Mouse (Mus musculus): ENCODE data around the gene Macrod2. TPM values are rescaled to one million over a fixed set of nuclear protein-coding genes. Genes with fewer than 3 reads are reported as not detected.

The Macrod2 gene
- polyA plus RNA-seq, 1 experiment from 2014 or later: 45.9 TPM

GRCm38 (mm10) chr2:140669786-140670185 lies 274.7 kb downstream of the Macrod2 start:
- H3K27me3 ChIP-seq (ENCODE audit: control insufficient read depth, insufficient read depth, low read length): no peaks in the 10 kb centered on the region
- DNase-seq (ENCODE audit: low spot score, missing footprints) (peak; percentile 90), ATAC-seq (ENCODE audit: low FRiP score) (no peak)
- H3K4me3 ChIP-seq (ENCODE audit: low read depth, low read length): peak overlapping the region; percentile 61
- peaks cover 23% of the 10 kb centered on the region for H3K4me1 ChIP-seq (ENCODE audit: control insufficient read depth, insufficient read depth, low read length)
- H3K9ac ChIP-seq (ENCODE audit: low read length): peak overlapping the region; percentile 59; the same call in 1 of the 2 replicates
- H3K36me3 ChIP-seq (ENCODE audit: control insufficient read depth, insufficient read depth, low read length): no peaks in the 10 kb centered on the region
- peak overlapping the region; percentile 57 for H3K4me2 ChIP-seq
- H3K9me3 ChIP-seq (ENCODE audit: control insufficient read depth, low read length): no peaks in the 10 kb centered on the region
- WGBS: 14% methylated on average over 2 of the region's 2 CpGs
- H3K27ac ChIP-seq (ENCODE audit: low read depth, low read length): no peak overlapping the region

DNA sequence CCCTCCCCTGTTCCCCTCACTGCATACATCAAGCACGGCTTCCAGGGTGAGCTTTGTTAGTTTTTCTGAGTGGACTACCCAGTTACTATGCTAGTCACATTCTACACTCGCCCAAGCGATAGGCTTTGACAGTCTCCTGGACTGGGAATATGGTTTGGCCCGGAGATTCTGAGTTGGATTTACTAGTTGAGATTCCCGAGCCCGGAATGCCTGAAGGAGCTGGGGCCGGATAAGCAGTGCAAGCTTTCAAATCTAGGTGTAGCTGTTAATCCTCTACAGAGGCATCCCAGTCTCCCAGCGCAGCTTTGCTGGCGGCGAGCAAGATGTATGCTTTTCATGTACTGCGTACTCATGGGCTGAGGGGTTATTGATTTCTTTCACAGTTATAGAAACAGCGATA lies 275.3 kb downstream of the Macrod2 start:
- Histone ChIP-seq H3K36me3 (ENCODE audit: control insufficient read depth, insufficient read depth, low read length) (no peaks in the 10 kb centered on the region), H3K9me3 (ENCODE audit: control insufficient read depth, low read length) (no peaks in the 10 kb centered on the region), H3K4me3 (ENCODE audit: low read depth, low read length) (peak overlapping the region; percentile 61), H3K9ac (ENCODE audit: low read length) (peak overlapping the region; percentile 63), H3K27me3 (ENCODE audit: control insufficient read depth, insufficient read depth, low read length) (no peaks in the 10 kb centered on the region), H3K4me1 (ENCODE audit: control insufficient read depth, insufficient read depth, low read length) (peaks cover 19% of the 10 kb centered on the region), H3K4me2 (peak overlapping the region; percentile 57), H3K27ac (ENCODE audit: low read depth, low read length) (peak overlapping the region; percentile 48)
- DNase-seq (ENCODE audit: low spot score, missing footprints) (peak; percentile 97), ATAC-seq (ENCODE audit: low FRiP score) (peak; percentile 36)
- WGBS: 0% methylated on average over 12 of the region's 12 CpGs

- 1% methylated on average over 26 of the region's 26 CpGs for WGBS
- Histone ChIP-seq H3K4me2 (peak within 1 kb of the TSS; percentile 57), H3K36me3 (ENCODE audit: control insufficient read depth, insufficient read depth, low read length) (no peaks in the 10 kb centered on the region), H3K4me1 (ENCODE audit: control insufficient read depth, insufficient read depth, low read length) (peaks cover 14% of the 10 kb centered on the region), H3K9me3 (ENCODE audit: control insufficient read depth, low read length) (no peaks in the 10 kb centered on the region), H3K27me3 (ENCODE audit: control insufficient read depth, insufficient read depth, low read length) (no peaks in the 10 kb centered on the region), H3K27ac (ENCODE audit: low read depth, low read length) (peak within 1 kb of the TSS; percentile 48), H3K4me3 (ENCODE audit: low read depth, low read length) (peak within 1 kb of the TSS; percentile 61), H3K9ac (ENCODE audit: low read length) (peak within 1 kb of the TSS; percentile 63)
- ATAC-seq (ENCODE audit: low FRiP score) (peak; percentile 96), DNase-seq (ENCODE audit: low spot score, missing footprints) (peak; percentile 97)
Observed at GRCm38 (mm10) chr2:140670963-140671702, 276.0 kb downstream of the Macrod2 start, which contains the start of gene Flrt3. TSS of gene Flrt3 (minus strand) at chr2:140671469.

DNA sequence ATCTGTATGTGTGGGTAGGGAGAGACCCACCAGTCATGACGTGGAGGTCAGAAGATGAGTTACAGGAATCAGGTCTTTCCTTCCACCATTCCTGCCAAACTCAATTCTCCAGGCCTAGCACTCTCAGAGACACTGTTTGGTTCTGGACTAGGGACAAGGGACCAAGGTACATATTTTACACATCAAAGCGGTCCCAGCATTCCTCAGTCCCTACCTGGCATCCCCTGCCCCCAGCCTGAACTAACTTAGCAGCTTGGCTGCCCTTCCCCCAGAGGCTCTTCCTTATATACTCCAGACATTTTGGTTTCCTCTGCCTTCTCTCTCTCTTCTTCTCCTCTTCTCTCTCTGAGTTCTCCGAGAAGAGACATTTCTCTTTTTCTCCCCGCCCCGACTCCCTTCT lies 278.4 kb downstream of the Macrod2 start:
- no peak overlapping the region for H3K4me3 ChIP-seq (ENCODE audit: low read depth, low read length)

DNA sequence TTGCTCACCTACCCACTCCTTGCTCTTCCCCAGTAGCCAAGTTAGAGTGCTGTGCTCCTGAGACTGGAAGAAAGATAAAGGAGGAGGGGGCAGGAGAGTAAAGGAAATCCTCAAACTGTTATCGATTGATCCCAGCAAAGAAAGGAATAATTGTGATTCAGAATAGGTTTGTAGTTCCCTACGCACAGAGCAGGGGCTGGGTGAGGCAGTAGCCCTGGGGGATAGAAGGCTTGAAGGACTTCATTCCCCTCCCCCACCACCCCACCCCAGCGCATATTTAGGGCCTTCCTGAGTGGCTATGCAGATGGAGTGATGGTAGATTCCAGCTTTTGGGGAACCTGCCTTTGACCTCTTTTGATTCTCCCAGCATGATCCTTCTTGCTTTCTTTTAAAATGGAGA lies 281.6 kb downstream of the Macrod2 start:
- WGBS: 16% methylated on average over 3 of the region's 3 CpGs
- Histone ChIP-seq H3K4me3 (ENCODE audit: low read depth, low read length) (no peak overlapping the region), H3K36me3 (ENCODE audit: control insufficient read depth, insufficient read depth, low read length) (no peaks in the 10 kb centered on the region), H3K4me1 (ENCODE audit: control insufficient read depth, insufficient read depth, low read length) (peaks cover 4% of the 10 kb centered on the region; the same call in 1 of the 2 replicates), H3K27me3 (ENCODE audit: control insufficient read depth, insufficient read depth, low read length) (no peaks in the 10 kb centered on the region), H3K27ac (ENCODE audit: low read depth, low read length) (no peak overlapping the region), H3K9ac (ENCODE audit: low read length) (no peak overlapping the region), H3K9me3 (ENCODE audit: control insufficient read depth, low read length) (no peaks in the 10 kb centered on the region), H3K4me2 (no peak overlapping the region)
- 0 out of 2 replicates have a peak, but pooled peaks have one; percentile 27 for ATAC-seq (ENCODE audit: low FRiP score)
- DNase-seq (ENCODE audit: low spot score, missing footprints): peak; percentile 35

More for the DNA sequence above, 278.4 kb downstream of the Macrod2 start:
- no peaks in the 10 kb centered on the region for H3K36me3 ChIP-seq (ENCODE audit: control insufficient read depth, insufficient read depth, low read length)
- no peak overlapping the region for H3K9ac ChIP-seq (ENCODE audit: low read length)
- peaks cover 4% of the 10 kb centered on the region; the same call in 1 of the 2 replicates for H3K4me1 ChIP-seq (ENCODE audit: control insufficient read depth, insufficient read depth, low read length)
- DNase-seq (ENCODE audit: low spot score, missing footprints): peak; percentile 75
- no peak overlapping the region for H3K27ac ChIP-seq (ENCODE audit: low read depth, low read length)
- no peaks in the 10 kb centered on the region for H3K27me3 ChIP-seq (ENCODE audit: control insufficient read depth, insufficient read depth, low read length)
- H3K4me2 ChIP-seq: no peak overlapping the region
- no peaks in the 10 kb centered on the region for H3K9me3 ChIP-seq (ENCODE audit: control insufficient read depth, low read length)
- no peak for ATAC-seq (ENCODE audit: low FRiP score)
- 86% methylated on average over 5 of the region's 5 CpGs for WGBS

GRCm38 (mm10) chr2:140690906-140691305 lies 295.8 kb downstream of the Macrod2 start:
- no peaks in the 10 kb centered on the region for H3K27me3 ChIP-seq (ENCODE audit: control insufficient read depth, insufficient read depth, low read length)
- H3K4me1 ChIP-seq (ENCODE audit: control insufficient read depth, insufficient read depth, low read length): no peaks in the 10 kb centered on the region
- no peaks in the 10 kb centered on the region for H3K9me3 ChIP-seq (ENCODE audit: control insufficient read depth, low read length)
- no peak overlapping the region for H3K9ac ChIP-seq (ENCODE audit: low read length)
- no peak overlapping the region for H3K4me2 ChIP-seq
- ATAC-seq (ENCODE audit: low FRiP score) (no peak), DNase-seq (ENCODE audit: low spot score, missing footprints) (no peak)
- 82% methylated on average over 2 of the region's 2 CpGs for WGBS
- no peak overlapping the region for H3K27ac ChIP-seq (ENCODE audit: low read depth, low read length)
- H3K4me3 ChIP-seq (ENCODE audit: low read depth, low read length): no peak overlapping the region
- no peaks in the 10 kb centered on the region for H3K36me3 ChIP-seq (ENCODE audit: control insufficient read depth, insufficient read depth, low read length)

- Histone ChIP-seq H3K9ac (ENCODE audit: low read length) (no peak overlapping the region), H3K27me3 (ENCODE audit: control insufficient read depth, insufficient read depth, low read length) (no peaks in the 10 kb centered on the region), H3K4me2 (no peak overlapping the region), H3K4me3 (ENCODE audit: low read depth, low read length) (no peak overlapping the region), H3K4me1 (ENCODE audit: control insufficient read depth, insufficient read depth, low read length) (no peaks in the 10 kb centered on the region), H3K9me3 (ENCODE audit: control insufficient read depth, low read length) (no peaks in the 10 kb centered on the region), H3K36me3 (ENCODE audit: control insufficient read depth, insufficient read depth, low read length) (no peaks in the 10 kb centered on the region), H3K27ac (ENCODE audit: low read depth, low read length) (no peak overlapping the region)
- WGBS: 93% methylated on average over 1 of the region's 1 CpGs
- ATAC-seq (ENCODE audit: low FRiP score): no peak
- no peak for DNase-seq (ENCODE audit: low spot score, missing footprints)
Observed at GRCm38 (mm10) chr2:140691403-140691802, 296.3 kb downstream of the Macrod2 start.

DNA sequence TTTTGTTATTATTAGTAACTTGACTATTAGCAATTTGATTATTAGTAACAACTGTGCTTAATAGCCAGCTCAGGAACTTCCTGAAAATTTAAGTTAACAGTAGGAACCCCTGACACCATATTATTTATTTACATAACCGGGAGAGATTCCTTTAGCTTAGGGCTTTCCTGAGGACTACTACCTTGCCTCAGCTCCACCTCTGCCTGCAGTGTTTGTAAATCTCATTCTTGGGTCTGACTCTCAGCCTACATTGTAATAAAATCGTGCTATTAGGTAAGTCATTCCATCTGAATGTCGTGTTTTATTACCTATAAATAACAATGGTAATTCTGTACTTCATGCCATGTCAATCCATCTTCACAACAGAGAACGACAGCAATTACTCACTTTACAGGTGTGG lies 297.4 kb downstream of the Macrod2 start:
- peak; percentile 56 for DNase-seq (ENCODE audit: low spot score, missing footprints)
- no peak for ATAC-seq (ENCODE audit: low FRiP score)
- 83% methylated on average over 4 of the region's 4 CpGs for WGBS
- H3K36me3 ChIP-seq (ENCODE audit: control insufficient read depth, insufficient read depth, low read length): no peaks in the 10 kb centered on the region
- 0 out of 2 replicates have a peak, but pooled peaks cover under 1% of the 10 kb centered on the region for H3K4me1 ChIP-seq (ENCODE audit: control insufficient read depth, insufficient read depth, low read length)
- H3K27me3 ChIP-seq (ENCODE audit: control insufficient read depth, insufficient read depth, low read length): no peaks in the 10 kb centered on the region
- H3K4me3 ChIP-seq (ENCODE audit: low read depth, low read length): no peak overlapping the region
- H3K27ac ChIP-seq (ENCODE audit: low read depth, low read length): no peak overlapping the region
- H3K9me3 ChIP-seq (ENCODE audit: control insufficient read depth, low read length): no peaks in the 10 kb centered on the region
- no peak overlapping the region for H3K4me2 ChIP-seq
- no peak overlapping the region for H3K9ac ChIP-seq (ENCODE audit: low read length)

- DNase-seq (ENCODE audit: low spot score, missing footprints) (no peak), ATAC-seq (ENCODE audit: low FRiP score) (no peak)
- Histone ChIP-seq H3K27me3 (ENCODE audit: control insufficient read depth, insufficient read depth, low read length) (no peaks in the 10 kb centered on the region), H3K27ac (ENCODE audit: low read depth, low read length) (no peak overlapping the region), H3K36me3 (ENCODE audit: control insufficient read depth, insufficient read depth, low read length) (no peaks in the 10 kb centered on the region), H3K4me3 (ENCODE audit: low read depth, low read length) (no peak overlapping the region), H3K9me3 (ENCODE audit: control insufficient read depth, low read length) (no peaks in the 10 kb centered on the region), H3K9ac (ENCODE audit: low read length) (no peak overlapping the region), H3K4me1 (ENCODE audit: control insufficient read depth, insufficient read depth, low read length) (peaks cover 9% of the 10 kb centered on the region), H3K4me2 (no peak overlapping the region)
- WGBS: 92% methylated on average over 5 of the region's 5 CpGs
Observed at GRCm38 (mm10) chr2:140693845-140694244, 298.7 kb downstream of the Macrod2 start.
